Mouse (Mus musculus): ENCODE results near the gene Traf7.

The Traf7 gene

DNA sequence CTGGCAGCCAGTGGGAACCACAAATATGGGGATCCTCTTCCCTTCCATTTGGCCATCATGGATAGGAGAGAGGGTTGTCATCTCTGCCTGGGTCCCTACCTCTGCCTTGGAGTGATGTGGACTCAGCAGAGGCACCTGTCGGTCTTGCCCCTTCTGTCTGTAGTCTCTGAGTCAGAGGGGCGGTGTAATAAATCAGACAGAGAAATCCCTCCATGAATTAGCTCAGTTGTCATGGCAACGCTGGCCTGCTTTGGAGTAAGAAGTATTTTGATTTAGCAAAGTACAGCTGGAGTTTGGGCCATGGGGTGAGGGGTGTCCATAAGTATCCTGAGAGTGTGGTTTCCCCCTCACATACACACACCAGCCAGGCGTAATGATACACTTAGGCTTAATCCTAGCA is 37.3 kb downstream of the Traf7 start:
- Histone ChIP-seq H3K4me3 (replicated peaks; ENCODE audit: low read length) (no peak overlapping the region), H3K27me3 (ENCODE audit: insufficient read depth, low read length) (peaks cover 51% of the 10 kb centered on the region), H3K9me3 (ENCODE audit: low read length) (no peaks in the 10 kb centered on the region), H3K36me3 (ENCODE audit: insufficient read depth, low read length) (no peaks in the 10 kb centered on the region), H3K4me1 (replicated peaks; ENCODE audit: low read depth, low read length) (peaks cover 34% of the 10 kb centered on the region)
- TF ChIP-seq CTCF (conservative IDR thresholded peaks at IDR 0.05; ENCODE audit: low read length) = no peak
- TF ChIP-seq NANOG (IDR thresholded peaks at IDR 0.05; ENCODE audit: borderline replicate concordance, low read length) = no peak
- TF ChIP-seq POU5F1 (IDR thresholded peaks at IDR 0.05; ENCODE audit: borderline replicate concordance, low read length) = no peak

GRCm38 (mm10) chr17:24489265-24490030 is 38.3 kb downstream of the Traf7 start:
- H3K9me3 ChIP-seq (ENCODE audit: low read length) = no peaks in the 10 kb centered on the region
- H3K36me3 ChIP-seq (ENCODE audit: insufficient read depth, low read length) = no peaks in the 10 kb centered on the region
- H3K27me3 ChIP-seq (ENCODE audit: insufficient read depth, low read length) = peaks cover 55% of the 10 kb centered on the region
- no peak for TF ChIP-seq CTCF (conservative IDR thresholded peaks at IDR 0.05; ENCODE audit: low read length)
- H3K4me1 ChIP-seq (replicated peaks; ENCODE audit: low read depth, low read length) = peaks cover 41% of the 10 kb centered on the region
- H3K4me3 ChIP-seq (replicated peaks; ENCODE audit: low read length) = peak overlapping the region; percentile 89

GRCm38 (mm10) chr17:24488662-24489264 is 39.0 kb downstream of the Traf7 start:
- H3K9me3 ChIP-seq (ENCODE audit: low read length) = no peaks in the 10 kb centered on the region
- peaks cover 55% of the 10 kb centered on the region for H3K27me3 ChIP-seq (ENCODE audit: insufficient read depth, low read length)
- peaks cover 41% of the 10 kb centered on the region for H3K4me1 ChIP-seq (replicated peaks; ENCODE audit: low read depth, low read length)
- no peak for TF ChIP-seq NANOG (IDR thresholded peaks at IDR 0.05; ENCODE audit: borderline replicate concordance, low read length)
- no peak for TF ChIP-seq CTCF (conservative IDR thresholded peaks at IDR 0.05; ENCODE audit: low read length)
- no peak for TF ChIP-seq POU5F1 (IDR thresholded peaks at IDR 0.05; ENCODE audit: borderline replicate concordance, low read length)
- H3K4me3 ChIP-seq (replicated peaks; ENCODE audit: low read length) = peak overlapping the region; percentile 89
- no peaks in the 10 kb centered on the region for H3K36me3 ChIP-seq (ENCODE audit: insufficient read depth, low read length)

DNA sequence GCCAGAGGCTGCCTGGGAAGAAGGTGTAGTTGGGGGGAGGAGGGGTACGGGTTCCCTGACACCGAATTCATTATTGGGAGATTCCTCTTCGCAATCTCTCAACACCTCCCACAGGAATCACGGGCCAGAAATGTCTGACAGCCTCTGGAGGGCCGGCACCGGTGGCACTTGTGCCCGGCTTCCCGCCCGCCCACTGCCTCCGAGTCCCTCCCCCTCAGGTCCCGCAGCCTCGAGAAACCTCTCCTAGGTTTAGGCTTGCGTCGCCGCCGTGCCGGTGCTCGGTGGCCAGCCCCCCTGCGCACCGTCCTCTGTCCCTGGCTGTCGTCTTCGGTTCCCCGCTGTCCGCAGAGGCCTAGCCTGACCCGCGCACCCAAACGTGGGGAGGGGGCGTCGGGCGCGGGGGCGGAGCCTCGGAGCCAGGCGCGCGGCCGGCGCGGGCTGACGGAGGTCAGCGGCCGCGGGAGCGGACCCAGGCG is 39.5 kb downstream of the Traf7 start, which contains the start of gene Caskin1:
Gene Caskin1 (plus strand): TSS at position 416 of the 476 bp plus-strand sequence.
- Histone ChIP-seq H3K9me3 (ENCODE audit: low read length) (no peaks in the 10 kb centered on the region), H3K4me3 (replicated peaks; ENCODE audit: low read length) (peak within 1 kb of the TSS; percentile 89), H3K4me1 (replicated peaks; ENCODE audit: low read depth, low read length) (peaks cover 41% of the 10 kb centered on the region), H3K36me3 (ENCODE audit: insufficient read depth, low read length) (no peaks in the 10 kb centered on the region), H3K27me3 (ENCODE audit: insufficient read depth, low read length) (peaks cover 55% of the 10 kb centered on the region)
- TF ChIP-seq CTCF (conservative IDR thresholded peaks at IDR 0.05; ENCODE audit: low read length) = no peak
- no peak for TF ChIP-seq NANOG (IDR thresholded peaks at IDR 0.05; ENCODE audit: borderline replicate concordance, low read length)

DNA sequence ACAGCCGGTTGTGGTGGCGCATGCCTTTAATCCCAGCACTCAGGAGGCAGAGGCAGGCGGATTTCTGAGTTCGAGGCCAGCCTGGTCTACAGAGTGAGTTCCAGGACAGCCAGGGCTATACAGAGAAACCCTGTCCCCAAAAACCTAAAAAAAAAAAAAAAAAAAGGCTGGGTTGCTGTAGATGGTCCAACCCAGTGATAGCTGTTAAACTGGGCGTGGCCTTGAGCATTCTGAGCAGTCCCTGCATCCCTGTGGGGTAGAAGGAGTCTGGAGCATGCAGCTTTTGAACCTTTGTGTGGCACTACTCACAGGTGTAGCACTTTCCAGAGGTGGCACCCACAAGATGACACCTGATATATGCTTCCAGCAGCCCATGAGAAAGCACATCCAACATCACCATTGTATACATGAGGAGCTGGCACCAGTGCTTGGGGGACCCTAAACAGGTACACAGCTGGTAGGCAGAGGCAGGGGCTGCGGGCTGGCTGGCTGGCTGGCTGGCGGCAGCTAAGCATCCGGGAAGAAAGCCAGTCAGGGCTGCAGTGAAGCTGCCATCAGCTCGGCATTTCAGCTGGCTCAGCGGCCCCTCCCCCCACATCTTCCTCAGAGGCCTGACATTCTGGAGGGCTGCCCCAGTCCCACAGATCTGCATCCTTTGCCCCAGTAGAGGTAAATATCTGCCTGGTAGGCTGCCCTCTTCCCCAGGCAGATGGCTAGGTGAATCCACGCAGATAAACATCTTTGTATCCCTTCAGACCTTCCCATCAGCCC is 42.5 kb downstream of the Traf7 start:
- H3K36me3 ChIP-seq (ENCODE audit: insufficient read depth, low read length) = no peaks in the 10 kb centered on the region
- peaks cover 44% of the 10 kb centered on the region for H3K4me1 ChIP-seq (replicated peaks; ENCODE audit: low read depth, low read length)
- no peak for TF ChIP-seq CTCF (conservative IDR thresholded peaks at IDR 0.05; ENCODE audit: low read length)
- TF ChIP-seq POU5F1 (IDR thresholded peaks at IDR 0.05; ENCODE audit: borderline replicate concordance, low read length) = no peak
- TF ChIP-seq NANOG (IDR thresholded peaks at IDR 0.05; ENCODE audit: borderline replicate concordance, low read length) = no peak
- no peaks in the 10 kb centered on the region for H3K9me3 ChIP-seq (ENCODE audit: low read length)
- peaks cover 44% of the 10 kb centered on the region for H3K27me3 ChIP-seq (ENCODE audit: insufficient read depth, low read length)
- 0 out of 2 replicates have a peak overlapping the region, but pooled peaks have one; percentile 10 for H3K4me3 ChIP-seq (replicated peaks; ENCODE audit: low read length)

DNA sequence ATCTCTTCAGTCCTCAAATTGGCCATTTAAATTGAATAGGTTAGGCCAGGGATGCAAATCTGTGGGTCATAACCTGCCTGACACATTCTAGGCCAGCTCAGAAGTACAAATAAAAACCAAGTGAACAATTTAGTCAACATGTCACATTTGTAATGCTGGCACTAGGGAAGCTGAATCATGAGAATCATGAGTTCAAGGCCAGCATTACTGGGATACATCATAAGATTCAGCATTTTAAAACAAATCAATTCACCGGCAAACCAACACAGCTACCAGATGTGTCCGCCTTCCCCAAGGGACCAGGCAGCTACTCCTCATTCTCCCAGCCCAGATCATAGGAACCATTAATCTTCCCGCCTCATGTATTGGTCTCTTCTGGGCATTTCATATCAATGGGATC is 44.2 kb downstream of the Traf7 start:
- Histone ChIP-seq H3K4me3 (replicated peaks; ENCODE audit: low read length) (no peak overlapping the region), H3K27me3 (ENCODE audit: insufficient read depth, low read length) (peaks cover 27% of the 10 kb centered on the region), H3K36me3 (ENCODE audit: insufficient read depth, low read length) (no peaks in the 10 kb centered on the region), H3K9me3 (ENCODE audit: low read length) (no peaks in the 10 kb centered on the region), H3K4me1 (replicated peaks; ENCODE audit: low read depth, low read length) (peaks cover 39% of the 10 kb centered on the region)
- TF ChIP-seq POU5F1 (IDR thresholded peaks at IDR 0.05; ENCODE audit: borderline replicate concordance, low read length) = no peak
- TF ChIP-seq CTCF (conservative IDR thresholded peaks at IDR 0.05; ENCODE audit: low read length) = no peak
- no peak for TF ChIP-seq NANOG (IDR thresholded peaks at IDR 0.05; ENCODE audit: borderline replicate concordance, low read length)

GRCm38 (mm10) chr17:24481027-24481815 is 46.5 kb downstream of the Traf7 start:
- Histone ChIP-seq H3K36me3 (ENCODE audit: insufficient read depth, low read length) (peaks cover 19% of the 10 kb centered on the region), H3K9me3 (ENCODE audit: low read length) (no peaks in the 10 kb centered on the region), H3K4me1 (replicated peaks; ENCODE audit: low read depth, low read length) (peaks cover 50% of the 10 kb centered on the region), H3K27me3 (ENCODE audit: insufficient read depth, low read length) (peaks cover 9% of the 10 kb centered on the region), H3K4me3 (replicated peaks; ENCODE audit: low read length) (no peak overlapping the region)
- TF ChIP-seq NANOG (IDR thresholded peaks at IDR 0.05; ENCODE audit: borderline replicate concordance, low read length) (no peak), CTCF (conservative IDR thresholded peaks at IDR 0.05; ENCODE audit: low read length) (no peak), POU5F1 (IDR thresholded peaks at IDR 0.05; ENCODE audit: borderline replicate concordance, low read length) (no peak)

Measured in E14TG2a.4 (cell line).